Mouse (Mus musculus): ENCODE measurements at regions not wholly inside any gene's neighbourhood (a gene's known extent, or its start where the extent isn't known, plus 50 kb on each side); places are given as distances from the start of the nearest gene placed in this dataset.

DNA sequence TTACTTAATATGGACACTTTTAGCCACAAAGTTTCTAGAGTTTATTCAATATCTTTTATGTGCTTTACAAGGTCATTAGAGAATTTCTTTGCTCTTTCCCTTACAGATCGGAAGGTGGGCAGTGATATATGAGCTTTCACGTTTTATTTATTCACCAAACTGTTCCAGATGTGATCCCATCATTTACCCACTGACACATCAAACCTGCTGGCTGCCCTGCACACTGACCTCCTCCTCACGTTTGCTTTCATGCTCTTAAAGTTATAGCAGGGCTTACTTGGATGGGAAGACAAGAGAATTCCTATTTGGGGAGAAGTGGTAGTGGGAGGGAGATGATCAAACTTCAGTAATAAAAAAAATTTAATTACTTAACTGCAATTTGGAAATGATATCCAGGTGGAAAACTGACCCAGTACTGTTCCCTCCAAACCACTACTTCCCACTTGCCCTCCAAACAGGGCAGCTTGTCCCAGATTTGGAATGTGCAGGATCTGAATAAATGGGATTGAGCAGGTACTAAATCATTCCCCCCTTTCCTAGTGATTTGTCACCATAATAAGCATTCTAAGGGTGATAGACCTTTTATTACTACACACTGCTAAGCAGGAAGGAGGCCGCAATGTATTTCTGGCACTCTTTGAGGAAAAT is 144.2 kb downstream of the 1700020N15Rik start:
- DNase-seq (ENCODE audit: low read depth) = no peak
- no peak for TF ChIP-seq POLR2A (IDR thresholded peaks at IDR 0.05; ENCODE audit: borderline replicate concordance, extremely low read depth, insufficient read depth, insufficient read length, poor library complexity, severe bottlenecking)
- TF ChIP-seq CTCF (IDR thresholded peaks at IDR 0.05; ENCODE audit: borderline replicate concordance, extremely low read depth, insufficient read depth, insufficient read length) = no peak

DNA sequence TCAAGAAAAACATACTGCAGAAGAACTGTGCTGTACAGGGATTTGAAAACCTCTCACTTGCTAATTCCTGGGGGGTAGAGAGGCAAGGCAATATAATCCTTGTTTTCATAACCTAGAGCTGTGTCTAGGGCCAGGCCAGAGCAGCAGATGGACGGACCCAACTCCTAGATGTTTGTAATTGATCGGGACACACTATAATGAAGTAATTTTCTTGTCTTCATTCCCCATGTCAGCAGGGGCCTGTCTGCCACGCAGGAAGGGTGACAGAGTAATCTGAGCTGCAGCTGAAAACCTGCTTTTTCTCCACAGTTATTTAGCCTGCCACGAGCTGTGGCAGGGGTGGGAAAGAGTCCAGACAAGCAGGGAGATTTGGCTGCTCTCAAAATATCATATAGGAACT is 149.2 kb downstream of the 1700020N15Rik start:
- TF ChIP-seq CTCF (IDR thresholded peaks at IDR 0.05; ENCODE audit: borderline replicate concordance, extremely low read depth, insufficient read depth, insufficient read length) = no peak
- TF ChIP-seq POLR2A (IDR thresholded peaks at IDR 0.05; ENCODE audit: borderline replicate concordance, extremely low read depth, insufficient read depth, insufficient read length, poor library complexity, severe bottlenecking) = no peak
- peak; percentile 21 for DNase-seq (ENCODE audit: low read depth)

DNA sequence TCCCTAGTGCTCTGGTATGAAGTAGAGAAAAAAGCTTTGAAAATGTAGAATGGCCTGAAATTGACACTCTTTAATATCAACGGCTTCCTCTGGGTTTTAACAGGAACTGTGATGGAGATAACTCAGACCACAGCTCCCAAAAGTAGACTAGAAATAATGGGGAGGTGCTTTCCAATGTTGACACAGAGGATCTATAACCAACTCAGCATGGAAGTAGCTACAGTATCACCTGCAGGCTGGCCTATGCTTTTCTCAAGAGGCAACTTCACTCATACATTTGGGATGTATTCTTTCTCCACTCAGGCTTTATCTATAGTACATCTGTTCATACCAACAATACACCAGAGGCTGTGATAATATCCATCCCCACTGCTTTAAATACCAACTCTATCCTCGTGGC is 154.5 kb downstream of the 1700020N15Rik start:
- no peak for TF ChIP-seq POLR2A (IDR thresholded peaks at IDR 0.05; ENCODE audit: borderline replicate concordance, extremely low read depth, insufficient read depth, insufficient read length, poor library complexity, severe bottlenecking)
- DNase-seq (ENCODE audit: low read depth) = no peak

Measured in brain, embryonic 14.5 days (tissue).